Mouse (Mus musculus) adrenal gland, adult (tissue): ENCODE measurements at regions not wholly inside any gene's neighbourhood (a gene's known extent, or its start where the extent isn't known, plus 50 kb on each side); places are given as distances from the start of the nearest gene placed in this dataset.

ENCODE experiments used
- DNase-seq, 2 experiments: peaks; one replicate each; pipeline ENCODE4 v3.0.0; 2022 to 2023; ENCODE audit warnings: low spot score in 1 of 2; ENCODE audit not compliant: inconsistent age in 2 of 2

DNA sequence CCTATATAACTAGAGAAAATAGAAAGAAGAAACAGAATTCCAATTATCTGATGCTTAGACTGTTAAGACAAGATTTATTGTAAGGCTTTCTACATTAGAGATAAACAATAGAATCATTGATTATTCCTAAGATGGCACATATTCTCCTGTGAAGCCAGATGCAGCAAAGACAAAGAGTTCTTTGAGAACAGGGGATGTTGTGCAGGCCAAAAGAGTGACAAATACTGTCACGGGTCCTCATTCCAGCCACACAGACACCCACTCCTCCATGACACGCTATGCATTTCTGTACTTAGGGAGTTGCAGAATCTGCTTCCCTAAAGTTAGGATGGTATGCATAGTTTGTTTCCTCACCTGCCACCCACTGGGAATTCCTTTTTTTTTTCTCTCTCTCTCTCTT lies 245.2 kb downstream of the Sv2b start:
- DNase-seq: no peak

DNA sequence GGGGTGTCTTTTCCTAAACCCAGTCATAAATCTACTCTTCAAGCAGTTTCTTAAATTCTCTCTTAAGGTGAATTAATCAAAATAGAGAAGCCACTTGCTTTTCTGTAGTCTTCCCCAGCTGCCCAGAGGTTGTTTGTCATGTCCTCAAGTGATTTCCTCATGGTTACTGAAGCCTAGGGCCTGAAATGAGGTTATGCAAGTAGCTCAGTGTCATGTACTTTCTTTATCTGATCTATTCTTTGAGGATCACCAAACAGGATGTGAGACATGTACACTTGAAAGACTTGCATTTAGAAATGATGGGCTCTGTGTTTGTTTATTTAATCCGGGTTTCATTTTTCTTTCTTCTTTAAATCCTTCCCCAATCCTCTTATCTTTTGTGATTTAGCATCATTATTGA lies 258.8 kb downstream of the Sv2b start:
- no peak for DNase-seq

DNA sequence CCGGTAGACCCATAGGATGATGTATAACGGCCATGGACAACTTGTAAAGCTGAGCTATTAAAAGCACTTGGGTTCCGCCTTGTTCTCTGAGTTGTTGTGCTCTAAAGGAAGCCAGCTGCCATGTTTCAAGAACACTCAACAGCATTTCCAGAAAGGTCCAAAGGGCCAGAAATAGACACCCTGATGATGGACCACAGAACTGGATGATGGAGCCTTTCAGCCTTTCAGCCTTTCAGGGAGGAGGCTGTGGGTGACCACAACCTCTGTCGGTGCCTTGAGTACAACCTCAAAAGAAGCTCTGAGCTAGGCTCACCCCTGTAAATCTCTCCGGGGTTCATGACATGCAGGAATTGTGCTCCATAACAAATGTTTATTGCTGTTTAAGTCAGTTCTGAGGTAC lies 259.3 kb downstream of the Sv2b start:
- DNase-seq: no peak

- no peak for DNase-seq
Measured at GRCm38 (mm10) chr7:75048822-75049221, 260.2 kb downstream of the Sv2b start.

DNA sequence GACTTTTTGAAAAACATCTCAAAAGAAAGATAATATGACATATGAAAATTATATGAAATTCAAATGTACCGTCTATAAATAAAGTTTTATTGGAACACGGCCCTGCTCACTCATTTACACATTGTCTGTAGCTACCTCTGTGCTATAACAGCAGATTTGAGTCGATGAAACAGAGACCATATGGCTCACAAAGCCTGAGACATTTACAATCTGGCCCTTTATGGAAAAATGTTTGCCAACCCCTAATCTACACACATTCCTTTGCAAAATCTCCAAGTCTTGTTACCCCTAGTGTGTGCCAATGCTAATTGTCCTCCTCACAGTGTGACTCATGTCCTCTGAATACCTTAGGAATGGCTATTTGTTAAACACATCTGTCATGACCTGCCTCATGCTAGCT lies 261.2 kb downstream of the Sv2b start:
- no peak for DNase-seq

DNA sequence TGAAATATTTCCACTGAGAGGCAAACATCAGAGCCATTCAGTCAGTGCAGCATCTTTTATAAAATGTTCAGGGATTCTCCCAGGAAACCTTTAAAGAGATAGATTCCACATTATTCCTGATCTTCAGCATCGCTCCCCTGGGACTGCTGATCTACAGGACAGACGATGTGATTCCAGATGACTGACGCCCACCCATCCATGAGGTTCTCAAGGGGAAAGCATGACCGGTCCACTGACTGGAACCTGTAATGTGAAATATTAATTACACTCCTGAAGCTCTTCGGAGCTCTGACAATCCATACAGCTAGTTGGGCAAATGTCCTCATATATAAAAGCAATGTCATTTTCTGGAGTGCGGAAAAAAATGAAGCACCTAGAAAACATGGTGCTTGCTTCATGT lies 268.2 kb downstream of the Sv2b start:
- DNase-seq: no peak

GRCm38 (mm10) chr7:75026191-75026590 lies 282.9 kb downstream of the Sv2b start:
- DNase-seq: no peak

DNA sequence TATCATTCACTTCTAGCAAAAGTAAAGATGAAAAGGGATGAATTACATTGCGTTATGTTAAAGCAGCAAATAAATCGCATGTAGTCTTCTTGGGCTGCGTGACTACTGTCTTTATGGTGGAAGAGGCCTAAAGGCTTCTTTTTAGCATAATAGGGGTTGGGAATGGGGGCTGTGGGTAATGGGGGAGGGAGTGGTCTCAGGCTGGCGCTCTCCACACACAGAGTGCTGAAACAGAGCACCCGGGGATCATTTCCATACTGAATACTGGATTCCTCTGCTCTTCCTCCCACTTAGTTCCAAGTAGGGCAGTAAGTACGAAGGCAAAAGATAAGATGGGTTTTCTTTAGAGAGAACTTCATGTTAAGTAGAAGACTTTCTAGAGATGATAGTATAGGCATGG lies 287.1 kb downstream of the Sv2b start:
- no peak for DNase-seq

- DNase-seq: no peak
Measured at GRCm38 (mm10) chr7:75018640-75019039, 290.4 kb downstream of the Sv2b start.

GRCm38 (mm10) chr7:75008481-75008880 lies 300.6 kb downstream of the Sv2b start:
- DNase-seq: no peak

GRCm38 (mm10) chr7:74990198-74990597 lies 318.9 kb downstream of the Sv2b start:
- peak in 1 of 2 experiments; percentile 33 for DNase-seq

- peak; percentile 20 to 57 for DNase-seq
Measured at GRCm38 (mm10) chr7:74979479-74979878, 329.6 kb downstream of the Sv2b start.

DNA sequence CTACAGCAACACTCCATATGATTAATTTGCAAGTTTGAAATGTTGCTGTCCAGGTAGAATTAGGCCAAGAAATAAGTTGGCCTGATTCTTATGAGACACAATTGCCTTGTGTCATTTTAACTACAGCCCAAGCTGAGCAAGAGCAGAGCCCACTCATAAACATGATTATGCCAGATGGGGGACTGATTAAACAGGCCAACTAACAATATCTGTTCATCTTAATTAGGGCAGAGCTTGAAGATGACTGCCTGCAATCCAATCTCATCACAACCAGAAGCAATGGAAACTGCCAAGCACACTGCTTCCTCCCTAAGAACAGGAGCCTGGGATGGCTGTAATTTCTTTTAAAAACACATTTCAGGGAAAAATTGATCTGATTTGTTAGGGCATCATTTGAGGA lies 333.1 kb downstream of the Sv2b start:
- peak in 1 of 2 experiments; percentile 45 for DNase-seq

DNA sequence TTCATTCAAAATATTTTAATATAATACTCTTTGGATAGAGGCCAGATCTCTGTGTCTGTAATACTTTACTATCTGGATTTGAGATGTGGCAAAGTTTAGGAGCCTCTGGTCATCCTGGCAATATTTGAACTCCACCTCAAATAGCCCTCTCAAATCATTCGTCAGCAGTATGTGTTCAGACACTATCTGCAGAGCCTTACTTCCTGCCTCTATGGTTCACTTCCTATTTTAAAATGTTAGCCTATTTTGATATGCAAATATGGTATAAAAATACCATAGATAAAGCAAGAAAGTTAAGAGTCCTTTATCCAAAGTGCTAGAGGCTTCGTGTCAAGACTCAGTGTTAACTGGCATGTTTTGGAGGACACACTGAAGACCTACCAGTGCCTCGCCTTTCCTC lies 334.6 kb downstream of the Sv2b start:
- no peak for DNase-seq

GRCm38 (mm10) chr7:74944421-74945098 lies 364.5 kb downstream of the Sv2b start:
- no peak for DNase-seq

DNA sequence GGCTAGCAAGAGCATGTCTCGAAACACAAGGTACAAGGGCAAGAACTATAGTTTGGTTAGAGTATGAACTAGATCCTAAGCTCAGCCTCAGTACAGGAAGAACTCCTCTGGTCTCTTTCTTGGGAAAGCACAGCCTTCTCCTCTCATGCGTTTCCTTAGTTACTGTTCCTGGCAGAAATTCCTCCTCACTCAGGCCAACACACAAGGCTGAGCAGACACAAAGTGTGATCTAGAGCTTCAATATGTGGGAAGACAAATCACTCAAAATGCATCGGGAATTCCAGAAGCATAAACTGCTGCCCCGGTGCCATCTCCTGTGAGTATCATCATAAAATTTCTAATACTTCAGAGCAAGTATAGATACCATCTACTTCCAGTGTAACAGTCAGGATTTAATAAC lies 366.1 kb downstream of the Sv2b start:
- DNase-seq: no peak

DNA sequence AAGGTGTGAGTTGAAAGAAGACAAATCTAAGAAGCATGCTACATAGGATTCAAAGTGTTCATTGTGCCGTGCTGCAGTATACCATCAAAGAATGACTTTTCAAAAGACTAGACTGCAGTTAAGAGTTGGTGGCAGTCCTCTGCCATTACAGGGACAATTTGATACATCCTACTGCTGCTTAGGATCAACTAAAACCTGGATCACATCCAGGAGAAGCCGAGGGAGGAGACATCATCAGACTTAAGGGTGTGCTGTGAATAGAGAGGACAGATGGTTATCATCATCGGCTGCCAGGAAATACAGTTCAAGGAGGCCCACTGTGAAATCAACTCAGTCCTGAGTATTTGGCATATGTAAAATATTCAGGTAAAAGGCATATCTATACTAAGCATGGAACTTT lies 366.9 kb downstream of the Sv2b start:
- no peak for DNase-seq

DNA sequence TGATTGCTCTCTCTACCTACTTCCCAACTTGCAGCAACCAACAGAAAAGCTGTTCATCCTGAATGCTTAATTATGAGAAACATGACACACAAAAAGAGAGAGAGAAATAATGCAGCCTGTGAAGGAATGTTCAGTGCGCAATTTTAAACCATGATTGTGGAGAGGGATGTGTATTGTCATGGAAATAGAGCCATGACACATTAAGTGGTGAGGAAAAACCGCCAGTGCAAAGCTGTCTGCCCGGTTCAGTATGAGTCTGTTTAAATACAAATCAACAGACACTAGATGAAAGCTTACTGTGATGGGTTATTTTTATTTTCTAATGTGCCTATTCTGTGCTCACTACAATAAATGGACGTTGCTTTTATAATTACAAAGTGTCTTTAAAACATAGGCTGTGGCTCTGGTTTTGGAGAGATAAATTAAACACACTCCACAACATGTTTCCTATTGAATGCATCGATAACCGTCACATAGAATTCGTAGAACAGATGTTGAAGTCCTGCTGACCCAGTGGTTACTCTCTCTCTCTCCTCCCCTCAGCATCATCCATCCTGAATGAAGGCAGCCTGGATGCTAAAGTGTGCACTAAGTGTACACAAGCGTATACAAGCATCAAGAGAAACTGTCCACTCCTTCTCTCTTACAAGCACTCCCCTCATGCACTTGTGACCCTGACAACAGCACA lies 374.7 kb upstream of the Slco3a1 start:
- no peak for DNase-seq

- DNase-seq: no peak
Measured at GRCm38 (mm10) chr7:74928226-74928927, 373.8 kb upstream of the Slco3a1 start.

DNA sequence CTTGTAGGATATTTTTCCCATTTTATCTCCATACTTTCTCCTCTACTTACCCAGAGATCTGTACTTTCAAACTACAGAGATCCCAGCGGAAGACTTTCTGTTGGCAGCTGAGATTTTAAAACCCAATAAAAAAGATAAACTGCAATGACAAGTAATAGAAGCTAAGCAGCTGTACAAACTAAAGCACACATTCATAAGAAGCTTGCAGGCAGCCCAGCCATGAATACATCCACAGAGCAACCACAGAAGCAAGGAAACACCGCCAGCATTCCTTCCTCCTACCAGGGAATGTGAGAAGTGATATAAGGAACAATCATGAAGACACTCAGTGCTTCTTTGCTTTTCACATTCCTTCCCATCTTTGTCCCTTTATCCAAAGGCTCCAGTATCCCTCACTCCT lies 372.1 kb upstream of the Slco3a1 start:
- no peak for DNase-seq

- no peak for DNase-seq
Measured at GRCm38 (mm10) chr7:74924156-74924555, 369.6 kb upstream of the Slco3a1 start.

DNA sequence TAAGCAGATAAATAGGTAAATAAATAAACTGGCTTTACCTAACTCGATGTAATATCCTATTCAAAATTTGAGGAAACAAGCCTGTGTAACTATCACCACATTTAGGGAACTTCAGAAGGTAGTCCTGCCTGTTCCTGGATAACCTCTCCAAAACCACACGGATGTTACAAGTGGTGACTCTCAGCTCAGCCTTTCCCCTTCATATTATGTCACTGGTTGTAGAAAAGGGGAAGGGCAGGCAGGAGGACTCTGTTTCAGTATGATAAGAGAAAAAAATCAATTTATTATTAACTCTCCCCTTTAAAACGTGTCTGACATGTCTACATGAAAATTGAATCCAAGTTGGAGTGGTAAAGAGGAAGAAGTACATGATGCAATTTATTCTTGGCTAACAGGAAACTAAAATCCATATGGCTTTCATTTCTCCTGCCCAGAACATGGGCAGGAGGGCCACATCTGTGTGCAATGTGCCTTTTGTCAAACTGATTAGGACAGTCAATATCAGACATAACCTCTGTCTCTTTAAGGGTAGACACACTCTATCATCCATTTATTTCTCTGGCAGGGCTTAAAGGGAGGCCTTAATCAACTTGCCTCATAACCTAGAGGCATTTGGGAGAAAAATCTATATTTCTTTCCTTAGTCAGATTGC lies 353.9 kb upstream of the Slco3a1 start:
- DNase-seq: no peak
